Mouse (Mus musculus) megakaryocyte-erythroid progenitor cell, adult 5-6 weeks (primary cell): ENCODE data around the gene Fah. TPM values are rescaled to one million over a fixed set of nuclear protein-coding genes. Genes with fewer than 3 reads are reported as not detected.

Source experiments
- ATAC-seq: replicated peaks from 2 replicates; pipeline ENCODE4 v1.8.0; 2016; ENCODE audit warnings: mild to moderate bottlenecking, inconsistent platforms; ENCODE audit not compliant: severe bottlenecking, poor library complexity, low FRiP score, low TSS enrichment
- total RNA-seq, 2 experiments: library from RNA; stranded (forward) in 1 of 2; stranded (reverse) in 1 of 2; fragments of 200-1000, 215-1000 nt in 1 of 2; fragments of >200 nt in 1 of 2; fragmentation: Nextera tagmentation in 1 of 2; gene quantifications; 2 replicates each; pipeline ENCODE4 v1.2.3; 2014 to 2017

The Fah gene
- total RNA-seq (2014; fragmentation: Nextera tagmentation) (not detected in 2 replicates), total RNA-seq (2017) (2.2 and 7.9 TPM in 2 replicates)

DNA sequence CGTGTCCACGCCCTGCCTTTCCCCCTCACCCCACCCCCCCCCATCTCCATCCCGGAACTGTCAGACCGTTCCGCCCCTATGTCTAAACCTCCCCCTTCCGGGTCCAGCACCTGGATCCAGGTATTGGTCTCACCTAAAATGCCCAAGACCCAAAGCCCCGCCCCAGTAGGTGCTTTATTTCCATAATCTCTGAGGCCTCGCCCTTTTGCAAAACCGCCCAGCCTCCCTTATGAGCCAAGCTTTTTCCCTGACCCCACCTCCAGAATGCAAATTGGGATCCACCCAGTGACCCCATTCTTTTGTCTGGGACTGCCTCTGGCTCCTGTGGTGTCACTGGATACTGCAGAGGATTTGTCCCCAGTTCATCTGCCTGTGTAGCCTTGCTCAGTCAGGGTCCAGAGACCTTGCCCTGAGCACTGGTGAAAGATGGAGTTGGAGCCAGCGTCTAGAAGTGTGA lies at the start of gene Fah:
Fah (minus strand) TSS at position 430 of the 457 bp plus-strand sequence.
- peak; percentile 57 for ATAC-seq

DNA sequence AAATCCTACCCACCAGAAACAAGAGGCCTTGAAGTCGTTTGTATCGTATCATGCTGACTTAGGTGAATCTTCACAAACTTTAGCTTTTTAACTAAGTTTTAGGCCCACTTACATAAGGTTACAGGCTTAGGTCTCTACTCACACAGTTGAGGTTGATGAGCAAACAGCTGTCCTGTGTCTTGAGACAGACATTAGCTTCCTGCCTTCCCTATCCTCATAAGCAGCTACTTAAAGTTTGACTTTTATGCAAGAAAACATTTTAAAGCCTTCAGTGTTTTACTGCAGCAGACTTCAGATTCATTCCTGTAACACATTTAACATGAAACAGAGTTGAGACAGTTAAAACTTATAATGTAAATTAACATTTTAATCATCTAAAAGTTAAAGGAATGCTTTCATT lies 46.2 kb upstream of the Fah start:
- ATAC-seq = no peak

DNA sequence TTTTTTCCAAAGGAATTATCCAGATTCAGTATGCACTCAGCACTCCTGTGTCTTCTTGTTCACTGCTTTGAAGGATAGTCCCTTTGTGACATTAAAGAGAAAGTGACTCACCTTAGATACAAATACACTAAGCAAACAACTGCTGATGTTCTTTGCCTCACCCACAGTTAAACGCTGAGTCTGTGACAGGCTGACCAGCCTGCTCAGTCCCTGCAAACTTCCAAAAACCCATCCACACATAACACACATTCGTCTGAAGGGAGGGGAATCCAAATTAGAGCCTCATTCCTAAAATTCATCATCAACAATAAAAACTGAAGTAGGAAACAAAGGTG lies 45.4 kb upstream of the Fah start:
- peak; percentile 8; the same call in 1 of the 2 replicates for ATAC-seq

DNA sequence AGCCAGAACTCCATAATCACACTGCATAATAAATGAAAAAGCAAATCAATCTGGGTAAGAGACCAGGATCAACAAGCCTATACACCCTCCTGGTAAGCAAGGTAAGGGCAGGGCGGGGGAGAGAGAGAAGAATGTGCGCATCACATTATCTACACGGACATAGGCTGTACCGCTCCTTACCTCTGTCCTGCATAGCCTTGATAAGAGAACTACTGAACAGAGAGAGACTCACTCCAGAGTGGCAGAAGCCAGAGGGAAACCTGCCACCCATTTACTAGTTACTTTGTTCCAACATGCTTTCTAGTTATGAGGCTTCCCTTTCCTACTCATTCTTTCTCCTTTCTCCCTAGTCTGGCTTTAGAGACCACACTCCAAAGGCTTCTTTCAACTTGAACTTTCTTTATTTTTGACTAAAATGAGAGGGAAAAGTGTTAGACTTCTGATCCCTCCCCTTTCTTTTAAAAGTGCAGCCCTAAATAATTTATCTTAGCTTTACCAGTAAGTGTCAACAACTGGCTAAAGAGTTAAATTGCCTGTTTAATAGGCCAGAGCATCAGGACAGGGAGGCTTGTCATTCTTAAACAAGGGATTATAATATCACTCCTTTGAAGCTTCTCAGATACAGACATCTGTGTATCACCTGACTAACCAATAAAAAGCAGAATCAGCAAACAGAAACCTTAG lies 44.9 kb upstream of the Fah start:
- ATAC-seq = peak; percentile 99

DNA sequence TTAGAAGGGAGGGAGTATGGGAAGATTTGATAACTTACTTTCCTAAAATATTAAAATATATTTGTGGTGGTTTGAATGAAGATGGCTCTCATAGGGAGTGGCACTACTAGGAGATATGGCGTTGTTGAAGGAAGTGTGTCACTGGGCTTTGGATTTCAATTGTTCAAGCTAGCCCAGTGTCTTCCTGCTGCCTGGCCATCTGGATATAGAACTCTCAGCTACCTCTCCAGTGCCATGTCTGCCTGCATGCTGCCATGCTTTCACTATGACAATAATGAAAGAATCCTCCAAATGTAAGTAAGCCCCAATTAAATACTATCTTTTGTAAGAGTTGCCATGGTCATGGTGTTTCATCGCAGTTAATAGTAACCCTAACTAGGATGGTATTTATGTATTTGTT lies 42.5 kb upstream of the Fah start:
- no peak for ATAC-seq

DNA sequence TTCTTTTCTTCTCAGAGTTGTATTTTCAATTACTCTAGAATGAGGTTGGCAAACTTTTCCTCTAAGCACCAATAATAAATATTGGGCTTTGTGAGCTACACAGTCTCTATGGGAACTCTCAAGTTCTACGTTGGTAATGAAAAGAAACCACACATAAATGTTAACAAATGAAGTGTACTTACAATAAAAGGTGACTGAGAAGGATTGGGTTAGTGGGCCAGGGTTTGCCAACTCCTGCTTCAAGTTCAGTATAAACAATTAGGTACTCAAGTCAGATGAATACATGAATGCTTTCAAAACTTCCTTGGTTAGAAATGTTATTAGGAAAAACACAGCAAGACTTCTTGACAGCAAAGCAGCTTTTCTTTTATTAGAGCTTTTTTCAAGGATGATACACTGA lies 39.7 kb upstream of the Fah start:
- no peak for ATAC-seq

DNA sequence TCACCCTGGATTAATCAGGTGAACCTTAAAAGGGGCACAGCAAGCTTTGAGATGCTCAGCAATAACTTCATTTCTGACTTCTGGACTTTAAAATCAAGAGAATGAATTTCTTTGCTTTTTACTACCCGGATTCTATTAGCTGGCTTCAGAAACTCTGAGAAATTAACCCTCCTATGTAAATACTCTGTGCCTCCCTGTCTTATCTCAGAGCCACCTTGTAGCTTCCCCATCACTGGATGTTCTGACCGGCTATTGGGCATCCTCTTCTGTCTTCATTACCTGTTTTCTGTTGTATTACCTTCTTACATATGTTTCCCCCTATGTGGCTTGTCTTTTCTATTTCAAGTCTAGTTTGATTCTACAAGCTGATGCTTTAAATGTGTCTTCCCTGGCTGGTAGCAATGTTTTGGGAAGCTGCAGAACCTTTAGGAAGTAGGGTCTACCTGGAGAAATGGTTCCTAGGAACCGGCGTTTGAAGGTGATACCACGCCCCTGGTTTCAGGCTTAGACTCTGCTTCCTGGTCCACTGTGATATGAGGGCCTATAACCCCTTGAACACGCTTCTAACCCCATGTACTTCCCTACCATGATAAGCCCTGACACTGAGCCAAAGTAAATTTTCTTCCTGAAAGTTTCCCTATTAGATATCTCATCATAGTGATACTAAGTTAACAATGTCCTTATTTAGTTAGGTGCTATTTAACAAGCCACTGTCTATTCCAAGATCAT lies 36.9 kb upstream of the Fah start:
- peak; percentile 57 for ATAC-seq

DNA sequence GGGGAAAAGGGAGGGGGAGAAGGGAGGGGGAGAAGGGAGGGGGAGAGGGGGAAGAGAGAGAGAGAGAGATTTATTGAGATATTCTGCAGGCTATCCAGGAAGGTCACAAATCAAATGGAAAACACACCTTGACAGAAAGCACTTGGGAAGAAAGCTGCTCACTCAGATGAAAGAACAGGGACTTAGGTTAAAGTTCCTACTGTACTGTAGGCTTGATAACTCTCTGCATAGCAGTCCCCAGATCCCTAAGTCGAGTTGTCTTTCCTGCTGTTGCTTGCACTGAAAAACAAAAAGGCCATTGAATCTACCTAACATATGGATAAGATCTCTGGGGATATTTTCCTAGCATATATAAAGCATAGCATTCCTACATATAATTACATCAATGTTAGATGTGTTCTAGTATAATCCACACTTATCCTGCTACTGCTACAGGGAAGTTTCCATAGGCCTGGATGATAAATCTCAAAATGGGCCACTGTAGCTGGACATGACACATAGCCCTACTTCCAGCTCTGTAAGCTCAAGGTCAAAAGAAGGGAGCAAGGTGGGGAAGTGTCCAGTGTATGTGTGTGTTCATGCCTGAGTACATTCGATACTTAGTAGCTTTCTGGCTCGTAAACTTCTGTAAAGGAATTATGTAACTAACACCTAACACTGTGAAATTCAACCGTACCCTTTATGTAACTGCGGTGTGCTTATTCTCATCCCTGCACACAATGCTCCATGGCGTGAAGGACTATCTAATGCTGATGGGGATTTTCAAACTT lies 35.8 kb upstream of the Fah start:
- no peak for ATAC-seq

DNA sequence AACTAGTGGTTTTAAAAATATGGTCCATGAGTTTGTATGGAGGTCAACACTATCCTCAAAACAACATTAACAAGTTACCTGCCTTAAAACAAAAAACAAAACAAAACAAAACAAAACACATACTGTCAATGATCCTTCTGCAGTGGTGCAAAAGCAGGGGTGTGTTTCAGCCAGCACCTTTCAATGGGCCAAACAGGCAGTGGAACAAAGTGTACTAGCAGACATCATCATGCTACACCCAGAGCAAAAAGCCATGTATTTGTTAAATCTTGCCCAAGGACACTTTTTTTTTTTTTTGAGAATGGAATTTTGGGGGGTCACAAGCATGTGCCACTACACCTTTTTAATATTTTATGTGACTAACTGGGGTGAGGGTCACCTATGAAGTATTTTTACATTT lies 30.4 kb upstream of the Fah start:
- ATAC-seq = no peak

DNA sequence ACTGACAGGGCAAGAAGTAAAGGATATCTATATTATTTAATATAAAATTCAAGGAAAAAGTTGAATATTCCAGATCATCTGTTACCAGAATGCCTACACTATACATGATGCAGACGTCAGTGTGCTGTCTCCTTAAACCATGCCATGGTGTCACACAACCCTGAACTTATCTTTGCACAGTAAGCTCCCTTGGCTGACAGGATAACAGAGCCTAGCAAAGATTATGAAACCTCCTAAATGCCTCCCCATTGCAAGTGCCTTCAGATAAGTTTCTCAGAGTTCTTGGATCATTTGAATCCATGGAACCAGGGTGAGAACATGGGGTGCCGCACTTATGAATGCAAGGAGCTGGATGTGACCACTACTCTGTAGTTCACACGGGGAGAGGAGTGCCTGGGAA lies 25.4 kb upstream of the Fah start:
- ATAC-seq = peak; percentile 99

DNA sequence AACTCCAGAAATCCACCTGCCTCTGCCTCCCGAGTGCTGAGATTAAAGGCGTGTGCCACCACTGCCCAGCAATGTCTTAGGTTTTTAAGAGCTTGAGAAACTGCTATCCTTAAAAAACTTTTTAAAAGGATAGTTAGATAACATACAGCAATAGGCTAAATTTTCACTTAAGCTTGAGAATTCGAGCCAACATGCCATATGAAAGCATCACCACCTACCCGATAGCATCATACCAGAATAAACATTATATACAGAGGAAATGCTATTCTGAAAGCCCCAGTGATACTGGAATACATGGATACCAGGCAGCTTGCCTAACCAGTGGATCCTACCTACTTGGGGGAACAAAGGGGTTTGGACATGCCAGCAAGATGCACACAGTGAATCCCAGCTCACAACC lies 17.2 kb upstream of the Fah start:
- no peak for ATAC-seq

DNA sequence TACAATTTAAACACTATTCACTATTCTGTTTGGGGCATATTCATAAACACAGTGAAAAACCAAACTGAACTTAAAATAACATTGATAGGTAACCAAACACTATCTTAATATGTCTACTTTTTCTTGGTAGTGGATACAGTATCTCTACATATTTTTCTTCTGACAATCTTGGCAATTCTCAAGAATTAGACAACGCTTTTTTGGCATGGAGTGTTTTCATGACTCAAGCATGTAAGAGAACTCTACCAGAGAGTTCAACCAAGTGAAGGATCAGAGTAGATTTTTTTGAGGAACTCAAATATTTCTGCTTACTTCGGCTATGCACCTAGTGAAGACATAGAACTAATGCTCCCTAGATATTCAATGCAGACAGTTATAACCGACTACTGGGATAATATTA lies 14.4 kb upstream of the Fah start:
- no peak for ATAC-seq

DNA sequence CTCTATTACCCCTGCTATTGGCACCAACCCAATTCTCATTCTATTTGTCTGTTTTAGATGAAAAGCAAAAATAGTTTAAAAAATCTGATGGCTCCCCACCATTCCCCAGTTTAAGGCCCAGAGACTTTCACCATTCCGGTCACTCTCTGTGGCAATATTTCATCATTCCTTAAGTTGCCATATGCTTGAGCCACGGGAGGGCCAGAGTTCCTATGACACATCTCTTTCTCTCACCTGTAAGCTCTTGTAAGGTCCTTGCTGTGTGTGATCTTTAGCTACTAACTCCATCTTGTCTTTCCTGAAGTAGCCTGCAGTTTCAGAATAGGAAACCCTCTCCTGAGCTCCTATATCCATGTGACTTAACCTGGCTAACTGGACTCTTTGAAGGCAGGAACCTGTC lies 12.4 kb upstream of the Fah start:
- no peak for ATAC-seq

DNA sequence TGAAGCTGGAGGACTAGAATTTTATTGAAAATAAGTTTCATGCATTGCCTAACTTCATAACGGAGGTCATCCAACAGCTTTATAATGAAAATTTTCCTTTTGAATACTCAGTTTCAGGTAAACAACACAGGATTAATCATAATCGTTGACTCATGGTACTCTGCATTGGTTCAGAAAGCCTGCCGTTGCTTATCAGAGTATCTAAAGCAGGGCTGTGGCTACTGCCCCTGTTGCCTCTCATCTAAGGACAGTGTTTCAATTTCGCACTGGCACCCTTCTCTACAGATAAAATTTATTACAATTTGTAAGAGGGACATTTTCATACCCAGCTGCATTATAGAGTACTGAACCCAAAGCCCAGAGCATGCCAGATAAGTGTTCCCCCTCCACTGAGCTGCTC lies 5.9 kb upstream of the Fah start:
- ATAC-seq = peak; percentile 78

DNA sequence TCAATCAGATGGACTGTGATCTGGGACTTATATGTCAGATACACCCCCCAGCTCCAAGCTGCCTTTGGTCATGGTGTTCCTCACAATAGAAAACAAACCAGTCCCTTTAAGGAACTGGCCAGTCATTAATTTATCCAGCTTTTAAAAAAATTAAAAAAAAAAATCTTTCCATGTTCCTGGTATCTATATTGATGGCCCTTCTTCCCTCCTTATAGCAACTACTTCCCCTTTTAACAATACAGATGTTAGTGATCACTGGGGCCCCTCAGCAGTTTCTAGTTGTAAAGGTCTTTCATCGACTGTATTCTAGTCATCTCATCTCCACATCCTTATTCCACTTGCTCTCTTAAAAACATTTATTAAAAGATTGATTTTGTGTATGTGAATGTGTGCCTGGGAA lies 5.1 kb upstream of the Fah start:
- no peak for ATAC-seq

DNA sequence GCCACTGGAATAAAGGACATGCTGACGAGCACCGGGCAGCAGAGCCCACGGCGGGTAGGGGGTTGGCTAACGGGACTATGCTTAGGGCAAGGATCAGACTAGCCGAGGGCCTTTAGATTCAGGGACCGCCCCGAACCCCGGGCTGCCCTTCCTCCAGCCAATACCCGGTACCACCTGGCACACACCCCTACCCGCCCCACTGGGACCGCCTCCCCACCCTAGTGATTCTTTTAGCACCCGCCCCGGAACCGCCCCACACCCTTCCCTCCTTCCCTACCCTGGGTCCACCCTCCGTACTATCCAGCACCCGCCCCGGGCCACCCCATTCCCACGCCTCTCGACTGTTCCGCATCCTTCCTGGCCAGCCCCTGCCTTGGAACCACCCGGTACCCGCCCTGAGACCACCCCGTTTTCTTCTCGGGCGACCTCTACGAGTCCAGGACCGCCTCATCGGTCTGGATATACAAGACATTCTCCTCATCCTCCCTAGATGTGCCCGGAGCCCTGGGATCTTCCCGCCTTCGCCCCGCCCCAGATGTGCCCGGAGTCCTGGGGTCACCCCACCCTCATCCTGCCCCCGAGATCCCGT lies 724 bp downstream of the Fah start:
- ATAC-seq = peak; percentile 87

DNA sequence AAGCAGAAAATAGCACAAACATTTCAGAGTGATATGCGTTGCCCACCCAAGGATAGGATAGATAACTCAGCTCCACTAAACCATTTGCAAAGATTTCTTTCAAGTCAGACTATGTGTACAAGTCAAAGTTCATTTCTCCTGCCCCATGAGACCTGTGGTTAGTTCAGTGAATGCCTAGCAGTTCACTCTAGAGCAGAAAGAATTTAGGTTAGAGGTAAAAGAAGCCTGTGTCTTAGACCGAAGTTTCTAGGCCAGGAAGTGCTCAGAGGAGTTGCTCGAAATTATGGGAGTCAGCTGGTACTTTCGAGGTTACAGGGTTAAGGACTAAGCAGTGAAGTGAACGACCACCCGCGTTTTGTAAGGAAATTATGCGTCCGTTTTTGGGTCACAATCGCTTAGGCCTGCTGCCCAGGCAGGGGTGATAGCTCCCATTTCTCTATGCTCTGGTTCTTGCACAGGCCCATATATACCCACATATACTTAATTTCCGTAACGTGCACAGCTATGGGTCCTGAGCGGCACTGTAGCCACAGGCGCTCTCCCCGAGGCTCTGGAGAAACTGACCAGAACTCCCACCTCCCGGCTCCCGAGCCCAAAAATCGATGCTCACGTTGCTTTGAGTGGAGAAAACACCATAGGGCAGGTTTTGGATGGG lies 1.4 kb downstream of the Fah start:
- ATAC-seq = 0 out of 2 replicates have a peak, but pooled peaks have one; percentile 22

DNA sequence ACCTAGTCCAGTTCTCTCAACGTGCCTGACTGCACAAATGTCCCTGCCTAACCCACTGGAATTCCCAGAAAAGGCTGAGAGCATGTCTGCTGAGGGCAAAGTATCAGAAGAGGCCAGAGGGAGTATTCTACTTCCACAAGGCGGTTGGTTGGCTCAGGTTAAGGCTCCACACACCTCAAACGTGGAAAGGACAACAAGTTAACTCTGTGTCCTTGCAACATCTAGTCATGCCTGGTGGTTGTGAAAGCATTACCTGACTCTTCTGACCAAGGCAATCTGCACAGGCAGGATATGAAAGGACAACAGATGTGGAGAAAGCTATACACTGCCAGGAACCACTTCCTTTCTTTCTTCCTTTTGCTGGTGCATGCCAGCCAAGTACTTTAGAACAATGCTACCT lies 2.0 kb downstream of the Fah start:
- ATAC-seq = no peak

DNA sequence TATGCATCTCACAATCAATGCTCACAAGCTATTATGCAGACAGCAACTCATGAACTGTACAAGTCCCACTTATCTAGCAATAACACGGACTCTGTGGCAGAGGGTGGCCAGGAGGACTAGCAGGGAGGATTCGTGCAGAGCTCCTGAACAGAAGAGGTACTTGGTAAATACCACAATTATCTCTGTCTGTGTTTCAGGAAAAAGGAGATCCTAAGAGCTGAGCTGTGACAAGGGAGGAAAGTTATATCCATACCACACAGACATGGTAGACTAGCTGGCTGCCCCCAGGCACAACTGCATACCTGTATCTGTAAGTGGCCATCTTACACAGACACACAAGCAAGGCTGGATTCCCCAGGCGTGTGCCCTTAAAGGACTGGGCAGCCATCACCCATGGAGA lies 5.2 kb downstream of the Fah start:
- ATAC-seq = no peak

DNA sequence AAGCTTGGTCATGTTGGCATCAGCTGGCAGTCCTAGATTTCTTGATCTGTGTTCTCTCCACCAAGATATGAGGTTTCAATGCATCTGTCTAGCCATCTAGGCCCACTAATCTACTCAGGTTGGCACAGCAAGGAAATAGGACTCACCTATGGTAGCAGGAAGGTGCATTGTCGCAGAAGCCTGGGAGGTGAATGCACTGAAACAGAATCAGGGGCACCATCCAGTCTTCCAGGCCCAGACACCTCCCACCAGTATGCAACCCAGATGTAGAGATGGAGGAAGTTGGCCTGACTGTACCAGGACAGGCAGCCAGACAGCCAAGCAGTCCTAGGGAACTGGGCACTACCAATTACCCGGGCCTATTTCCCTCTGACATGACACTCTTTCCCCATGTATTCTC lies 5.9 kb downstream of the Fah start:
- no peak for ATAC-seq
